Mouse (Mus musculus) cortical plate, adult 2 months (tissue): Measurements from ENCODE around the gene Zdhhc14.

Experiments
- CTCF ChIP-seq: fragments of 200-500 bp; IDR thresholded peaks from 2 replicates; pipeline ENCODE4 v1.5.1; 2011; ENCODE audit warnings: mild to moderate bottlenecking, control low read depth, low read length; ENCODE audit not compliant: insufficient read depth; ENCODE audit errors: extremely low read depth
- POLR2A ChIP-seq: fragments of 200-500 bp; IDR thresholded peaks from 2 replicates; pipeline ENCODE4 v1.6.1; 2011; ENCODE audit warnings: mild to moderate bottlenecking, low read length, control low read depth; ENCODE audit not compliant: insufficient read depth; ENCODE audit errors: extremely low read depth

DNA sequence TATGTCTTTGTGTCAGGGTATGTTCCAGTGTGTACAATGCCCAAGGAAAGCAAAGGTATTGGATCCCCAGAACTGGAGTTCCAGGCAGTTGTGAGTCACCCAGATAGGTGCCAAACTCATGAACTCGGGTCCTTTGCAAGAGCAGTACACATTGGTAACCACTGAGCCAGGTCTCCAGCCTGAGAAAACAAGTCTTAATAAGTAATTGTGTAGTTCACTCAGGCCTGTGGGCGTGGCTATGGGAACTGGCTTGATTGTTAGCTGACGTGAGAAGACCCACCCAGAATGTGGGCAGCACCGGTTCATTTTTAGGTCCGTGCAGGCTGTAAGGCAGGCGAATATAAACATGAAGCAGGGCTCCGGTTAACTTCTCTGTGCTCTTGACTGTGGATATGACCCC is 73.6 kb downstream of the Zdhhc14 start:
- TF ChIP-seq POLR2A (no peak), CTCF (no peak)
